Mouse (Mus musculus): ENCODE measurements at regions not wholly inside any gene's neighbourhood (a gene's known extent, or its start where the extent isn't known, plus 50 kb on each side); places are given as distances from the start of the nearest gene placed in this dataset.

- TF ChIP-seq POLR2A (IDR thresholded peaks at IDR 0.05; ENCODE audit: borderline replicate concordance, extremely low read depth, insufficient read depth, insufficient read length, poor library complexity, severe bottlenecking) (no peak), CTCF (IDR thresholded peaks at IDR 0.05; ENCODE audit: borderline replicate concordance, extremely low read depth, insufficient read depth, insufficient read length) (no peak)
Measured at GRCm38 (mm10) chr15:56077081-56077480, 1400.3 kb downstream of the Slc22a22 start.
